Mouse (Mus musculus) lung, embryonic 15.5 days (tissue): ENCODE data around the gene Ankrd44. TPM values are rescaled to one million over a fixed set of nuclear protein-coding genes. Genes with fewer than 3 reads are reported as not detected.

Source experiments
- ATAC-seq: fragments of 200-750 bp; cut with Nextera tagmentation; 2 replicates; pipeline ENCODE4 v1.8.0; 2017; ENCODE audit warnings: moderate number of reproducible peaks, borderline replicate concordance; ENCODE audit not compliant: low FRiP score, low TSS enrichment; ENCODE audit errors: extremely low read depth
- H3K27ac ChIP-seq: fragments of 300-500 bp; sonication (generic); 2 replicates; pipeline ENCODE4 v1.5.1; 2015; ENCODE audit warnings: moderate library complexity, mild to moderate bottlenecking, inconsistent platforms
- H3K27me3 ChIP-seq: fragments of 300-500 bp; sonication (generic); 2 replicates; pipeline ENCODE4 v1.6.1; 2015; ENCODE audit warnings: inconsistent platforms
- H3K36me3 ChIP-seq: fragments of 300-500 bp; sonication (generic); 2 replicates; pipeline ENCODE4 v1.6.1; 2015; ENCODE audit warnings: inconsistent platforms
- H3K4me1 ChIP-seq: fragments of 300-500 bp; sonication (generic); 2 replicates; pipeline ENCODE4 v1.6.1; 2015; ENCODE audit warnings: inconsistent platforms
- H3K4me2 ChIP-seq: fragments of 300-500 bp; sonication (generic); 2 replicates; pipeline ENCODE4 v1.6.1; 2015; ENCODE audit warnings: inconsistent platforms, mild to moderate bottlenecking, moderate library complexity
- H3K4me3 ChIP-seq: fragments of 300-500 bp; sonication (generic); 2 replicates; pipeline ENCODE4 v1.5.1; 2015; ENCODE audit warnings: mild to moderate bottlenecking, inconsistent platforms
- H3K9ac ChIP-seq: fragments of 300-500 bp; sonication (generic); 2 replicates; pipeline ENCODE4 v1.6.1; 2015; ENCODE audit warnings: inconsistent platforms
- H3K9me3 ChIP-seq: fragments of 300-500 bp; sonication (generic); 2 replicates; pipeline ENCODE4 v1.6.1; 2016; ENCODE audit warnings: inconsistent platforms
- WGBS: fragments of 180-500 bp; shearing (Covaris S2); methylation state at CpG from one replicate; pipeline ENCODE4 v1.1.7; 2015; 5-methylcytosine and 5-hydroxymethylcytosine counted together
- polyA plus RNA-seq: library from polyadenylated mRNA; unstranded; fragments of >200 nt; fragmentation: Nextera tagmentation; extraction: Ambion mirVana; gene quantifications from 2 replicates; pipeline ENCODE4 v1.2.1, GENCODE M21; 2015

The Ankrd44 gene
- polyA plus RNA-seq, 1 experiment from 2014 or later = 18.0 TPM

GRCm38 (mm10) chr1:54667991-54668390 lies 258.2 kb downstream of the Ankrd44 start:
- Histone ChIP-seq H3K4me2 (no peak overlapping the region), H3K9ac (no peak overlapping the region), H3K27ac (no peak overlapping the region), H3K36me3 (no peaks in the 10 kb centered on the region), H3K9me3 (no peaks in the 10 kb centered on the region), H3K4me1 (no peaks in the 10 kb centered on the region), H3K4me3 (no peak overlapping the region), H3K27me3 (no peaks in the 10 kb centered on the region)
- 81% methylated on average over 2 of the region's 2 CpGs for WGBS
- ATAC-seq = no peak

GRCm38 (mm10) chr1:54665582-54666405 lies 260.4 kb downstream of the Ankrd44 start:
- Histone ChIP-seq H3K36me3 (no peaks in the 10 kb centered on the region), H3K27me3 (no peaks in the 10 kb centered on the region), H3K4me1 (no peaks in the 10 kb centered on the region), H3K4me3 (no peak overlapping the region), H3K4me2 (no peak overlapping the region), H3K27ac (no peak overlapping the region), H3K9ac (no peak overlapping the region), H3K9me3 (no peaks in the 10 kb centered on the region)
- 55% methylated on average over 8 of the region's 8 CpGs for WGBS
- ATAC-seq = peak; percentile 46; the same call in 1 of the 2 replicates

GRCm38 (mm10) chr1:54665095-54665494 lies 261.1 kb downstream of the Ankrd44 start:
- Histone ChIP-seq H3K4me3 (no peak overlapping the region), H3K27ac (no peak overlapping the region), H3K9me3 (no peaks in the 10 kb centered on the region), H3K4me2 (no peak overlapping the region), H3K36me3 (0 out of 2 replicates have a peak, but pooled peaks cover 2% of the 10 kb centered on the region), H3K4me1 (no peaks in the 10 kb centered on the region), H3K9ac (no peak overlapping the region), H3K27me3 (no peaks in the 10 kb centered on the region)
- WGBS = 87% methylated on average over 4 of the region's 4 CpGs
- no peak for ATAC-seq

- no peaks in the 10 kb centered on the region for H3K9me3 ChIP-seq
- no peaks in the 10 kb centered on the region for H3K27me3 ChIP-seq
- H3K4me2 ChIP-seq = no peak overlapping the region
- ATAC-seq = no peak
- no peak overlapping the region for H3K4me3 ChIP-seq
- H3K9ac ChIP-seq = no peak overlapping the region
- WGBS = 78% methylated on average over 6 of the region's 6 CpGs
- no peak overlapping the region for H3K27ac ChIP-seq
- H3K4me1 ChIP-seq = no peaks in the 10 kb centered on the region
- 0 out of 2 replicates have a peak, but pooled peaks cover 2% of the 10 kb centered on the region for H3K36me3 ChIP-seq
Measured at GRCm38 (mm10) chr1:54660674-54661073, 265.5 kb downstream of the Ankrd44 start.

GRCm38 (mm10) chr1:54658558-54658957 lies 267.6 kb downstream of the Ankrd44 start:
- Histone ChIP-seq H3K4me1 (no peaks in the 10 kb centered on the region), H3K9me3 (no peaks in the 10 kb centered on the region), H3K4me3 (no peak overlapping the region), H3K4me2 (no peak overlapping the region), H3K27me3 (no peaks in the 10 kb centered on the region), H3K36me3 (0 out of 2 replicates have a peak, but pooled peaks cover 2% of the 10 kb centered on the region), H3K9ac (no peak overlapping the region), H3K27ac (no peak overlapping the region)
- 82% methylated on average over 4 of the region's 4 CpGs for WGBS
- ATAC-seq = no peak

- Histone ChIP-seq H3K9ac (no peak overlapping the region), H3K4me2 (no peak overlapping the region), H3K27ac (no peak overlapping the region), H3K27me3 (no peaks in the 10 kb centered on the region), H3K4me3 (no peak overlapping the region), H3K36me3 (no peaks in the 10 kb centered on the region), H3K9me3 (no peaks in the 10 kb centered on the region), H3K4me1 (peaks cover 5% of the 10 kb centered on the region; the same call in 1 of the 2 replicates)
- WGBS = 55% methylated on average over 5 of the region's 5 CpGs
- ATAC-seq = no peak
Measured at GRCm38 (mm10) chr1:54648237-54648636, 277.9 kb downstream of the Ankrd44 start.

- ATAC-seq = peak; percentile 39; the same call in 1 of the 2 replicates
- Histone ChIP-seq H3K9me3 (no peaks in the 10 kb centered on the region), H3K27me3 (no peaks in the 10 kb centered on the region), H3K4me2 (no peak overlapping the region), H3K9ac (no peak overlapping the region), H3K4me3 (no peak overlapping the region), H3K27ac (no peak overlapping the region), H3K36me3 (no peaks in the 10 kb centered on the region), H3K4me1 (peaks cover 5% of the 10 kb centered on the region; the same call in 1 of the 2 replicates)
- WGBS = 30% methylated on average over 3 of the region's 3 CpGs
Measured at GRCm38 (mm10) chr1:54647335-54647745, 278.8 kb downstream of the Ankrd44 start.

- H3K9me3 ChIP-seq = no peaks in the 10 kb centered on the region
- H3K4me2 ChIP-seq = no peak overlapping the region
- H3K4me3 ChIP-seq = no peak overlapping the region
- no peak overlapping the region for H3K27ac ChIP-seq
- whole genome bisulfite sequencing = 15% methylated on average over 5 of the region's 5 CpGs
- H3K9ac ChIP-seq = no peak overlapping the region
- no peaks in the 10 kb centered on the region for H3K27me3 ChIP-seq
- H3K4me1 ChIP-seq = no peaks in the 10 kb centered on the region
- no peak for ATAC-seq
- H3K36me3 ChIP-seq = no peaks in the 10 kb centered on the region
Measured at GRCm38 (mm10) chr1:54640184-54640795, 285.9 kb downstream of the Ankrd44 start.

- no peaks in the 10 kb centered on the region for H3K27me3 ChIP-seq
Measured at GRCm38 (mm10) chr1:54639506-54640078, 286.6 kb downstream of the Ankrd44 start.

GRCm38 (mm10) chr1:54639076-54639475 lies 287.1 kb downstream of the Ankrd44 start:
- Histone ChIP-seq H3K4me2 (no peak overlapping the region), H3K27ac (no peak overlapping the region), H3K4me1 (no peaks in the 10 kb centered on the region), H3K9me3 (no peaks in the 10 kb centered on the region), H3K4me3 (no peak overlapping the region), H3K36me3 (no peaks in the 10 kb centered on the region), H3K9ac (no peak overlapping the region), H3K27me3 (no peaks in the 10 kb centered on the region)
- WGBS = 82% methylated on average over 2 of the region's 2 CpGs
- no peak for ATAC-seq

More at GRCm38 (mm10) chr1:54639506-54640078, 286.6 kb downstream of the Ankrd44 start:
- Histone ChIP-seq H3K4me3 (no peak overlapping the region), H3K4me1 (no peaks in the 10 kb centered on the region), H3K9ac (no peak overlapping the region), H3K36me3 (no peaks in the 10 kb centered on the region), H3K27ac (no peak overlapping the region), H3K9me3 (no peaks in the 10 kb centered on the region), H3K4me2 (no peak overlapping the region)
- no peak for ATAC-seq
- 65% methylated on average over 6 of the region's 6 CpGs for WGBS

- Histone ChIP-seq H3K9ac (no peak overlapping the region), H3K4me1 (no peaks in the 10 kb centered on the region), H3K27me3 (no peaks in the 10 kb centered on the region), H3K4me3 (no peak overlapping the region), H3K36me3 (no peaks in the 10 kb centered on the region), H3K9me3 (no peaks in the 10 kb centered on the region), H3K27ac (no peak overlapping the region), H3K4me2 (no peak overlapping the region)
- no peak for ATAC-seq
- WGBS = 94% methylated on average over 2 of the region's 2 CpGs
Measured at GRCm38 (mm10) chr1:54637340-54637739, 288.8 kb downstream of the Ankrd44 start.

- Histone ChIP-seq H3K36me3 (no peaks in the 10 kb centered on the region), H3K4me1 (no peaks in the 10 kb centered on the region), H3K4me3 (no peak overlapping the region), H3K9ac (no peak overlapping the region), H3K27me3 (no peaks in the 10 kb centered on the region), H3K27ac (no peak overlapping the region), H3K9me3 (no peaks in the 10 kb centered on the region), H3K4me2 (no peak overlapping the region)
- WGBS = 74% methylated on average over 1 of the region's 1 CpGs
- no peak for ATAC-seq
Measured at GRCm38 (mm10) chr1:54629106-54629505, 297.1 kb downstream of the Ankrd44 start.
